Mouse (Mus musculus): ENCODE data around the gene Olfr129.

Gene Olfr129

DNA sequence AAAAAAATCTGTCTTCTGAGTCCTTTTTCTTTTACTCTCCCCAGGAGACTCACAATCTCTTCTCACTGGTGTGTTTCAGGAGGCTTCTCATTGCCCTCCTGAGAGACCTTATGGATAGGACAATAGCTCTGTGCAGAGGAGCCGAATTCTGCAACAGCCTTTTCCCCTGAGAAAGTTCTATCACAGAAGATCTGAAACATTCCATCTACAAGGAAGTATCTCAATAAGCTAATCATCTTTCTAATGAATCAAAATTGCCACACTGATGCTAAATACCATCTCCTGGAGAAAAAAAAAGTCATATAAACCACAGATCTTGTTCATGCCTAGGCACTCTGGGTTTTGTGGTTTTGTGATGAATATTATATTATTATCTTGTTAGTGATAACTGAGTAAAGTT lies at the start of gene Olfr129:
Gene Olfr129, minus strand, starts transcription at position 101 of the 400 bp plus-strand sequence.
- DNase-seq (ENCODE audit: low spot score), result no peak

DNA sequence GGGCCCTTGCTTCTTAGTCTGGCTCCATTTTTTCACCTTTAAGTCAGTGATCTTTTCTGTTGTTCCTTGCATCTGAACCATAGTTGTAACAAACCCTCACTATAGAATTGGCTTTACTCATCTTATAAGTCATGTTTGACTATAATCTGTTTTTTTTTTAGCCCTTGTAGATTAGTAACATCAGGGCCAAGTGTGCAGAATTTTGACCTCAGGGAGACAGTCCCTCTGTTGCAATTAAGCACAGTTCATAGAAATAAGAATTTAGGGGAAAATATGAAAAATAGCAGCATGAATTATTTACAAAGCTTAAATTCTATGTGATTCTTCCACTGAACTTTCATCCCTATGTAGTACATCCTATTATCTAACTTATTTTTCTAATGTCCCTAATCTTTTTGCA lies 28.7 kb upstream of the Olfr129 start, which contains the start of gene Olfr131:
Gene Olfr131, minus strand, starts transcription at position 101 of the 400 bp plus-strand sequence.
- no peak for DNase-seq (ENCODE audit: low spot score)

DNA sequence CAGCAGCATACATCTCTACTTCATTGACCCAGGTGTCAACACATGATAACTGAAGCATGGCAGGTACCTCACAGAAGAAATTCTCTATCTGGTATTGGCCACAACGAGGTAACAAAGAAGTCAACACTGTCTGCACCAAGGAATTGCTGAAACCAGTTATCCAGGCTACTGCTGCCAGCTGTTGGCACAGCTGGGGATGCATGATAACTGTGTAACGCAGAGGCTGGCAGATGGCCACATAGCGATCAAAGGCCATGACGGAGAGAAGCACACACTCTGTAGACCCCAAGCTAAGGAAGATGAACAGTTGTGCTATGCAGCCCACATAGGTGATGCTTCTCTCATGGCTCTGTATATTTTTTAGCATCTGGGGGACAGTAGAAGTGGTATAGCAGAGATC lies 22.5 kb upstream of the Olfr129 start:
- no peak for DNase-seq (ENCODE audit: low spot score)

DNA sequence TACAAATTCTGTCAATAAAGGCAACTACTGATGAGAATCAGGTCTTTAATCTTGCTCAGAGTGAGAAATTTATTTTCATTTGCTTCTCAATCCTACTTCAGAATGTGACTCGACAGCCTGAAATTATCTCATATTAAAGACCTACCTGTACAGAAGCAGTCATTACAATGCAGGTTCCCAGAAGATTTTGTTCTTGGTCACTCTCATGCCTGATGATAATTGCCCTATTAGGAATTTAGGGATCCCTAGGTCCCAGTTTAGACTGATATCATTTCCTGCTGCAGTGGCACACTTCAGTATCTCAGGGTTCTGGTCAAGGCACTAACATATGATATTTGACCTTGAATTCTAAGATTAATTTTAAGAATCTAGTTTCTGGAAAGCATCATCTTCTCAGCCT lies 3.7 kb upstream of the Olfr129 start, which contains the start of gene Olfr130:
Gene Olfr130, plus strand, starts transcription at position 301 of the 400 bp plus-strand sequence.
- DNase-seq (ENCODE audit: low spot score), result no peak

DNA sequence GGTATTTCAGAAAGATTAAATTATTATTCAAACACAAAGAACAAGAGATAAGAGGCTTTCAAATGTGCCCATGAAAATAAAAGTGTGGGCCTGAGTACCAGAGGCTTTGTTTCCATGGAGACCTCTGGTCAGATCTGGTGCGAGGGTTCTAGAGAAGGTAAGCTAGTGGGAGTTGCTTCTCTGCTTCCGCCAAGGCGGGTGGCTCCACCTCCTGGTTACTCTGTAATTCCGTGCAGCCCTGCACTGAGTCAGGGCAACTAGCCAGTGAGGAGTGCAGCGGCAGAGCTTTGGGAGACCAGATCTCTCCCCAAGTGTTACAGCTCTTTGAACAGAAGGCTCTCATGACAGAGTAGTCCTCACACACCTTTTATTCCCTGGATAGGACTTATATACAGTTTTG lies 33.6 kb downstream of the Olfr129 start:
- DNase-seq (ENCODE audit: low spot score), result no peak

DNA sequence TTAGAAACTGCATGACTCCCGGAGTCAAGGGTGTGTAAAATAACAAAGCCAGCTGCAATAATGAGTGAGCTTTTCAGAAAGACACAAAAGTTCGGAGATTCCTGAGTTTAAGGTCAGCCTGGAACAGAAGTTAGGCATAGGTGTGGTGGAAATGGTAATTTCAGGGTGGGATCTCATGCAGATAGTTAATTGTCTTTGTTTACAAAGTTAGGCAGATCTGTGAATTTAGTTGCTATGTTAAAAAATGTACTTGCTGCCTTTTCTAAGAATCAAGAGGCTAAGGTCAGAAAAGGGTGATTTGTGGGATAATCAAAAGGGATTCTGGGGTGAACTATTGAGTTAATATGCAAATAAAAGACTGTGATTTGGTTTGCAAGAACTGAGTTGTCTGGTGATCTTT lies 43.5 kb downstream of the Olfr129 start:
- DNase-seq (ENCODE audit: low spot score), result no peak

DNA sequence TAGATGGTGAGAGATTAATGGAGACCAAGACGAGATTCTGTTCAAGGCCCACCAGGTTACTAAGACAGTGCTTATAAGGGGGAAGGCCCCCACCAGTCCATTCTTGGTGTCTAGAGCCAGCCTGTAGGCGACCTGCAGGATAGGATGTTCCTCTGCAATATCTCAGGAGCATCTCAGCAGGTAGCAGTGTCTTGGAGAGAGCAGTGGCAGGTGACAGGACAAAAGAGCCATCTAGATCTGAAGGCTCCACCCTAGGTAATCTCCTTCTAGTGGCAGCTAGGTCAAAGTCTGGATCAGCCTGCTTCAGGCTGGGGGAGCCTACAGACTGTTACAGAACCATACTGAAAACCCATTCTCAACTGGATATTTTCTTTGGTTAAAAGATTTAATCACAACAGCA lies 54.9 kb downstream of the Olfr129 start:
- no peak for DNase-seq (ENCODE audit: low spot score)

Measured in ovary, postnatal 14 days (tissue).